Mouse (Mus musculus): Measurements from ENCODE around the gene Casc4. TPM values are rescaled to one million over a fixed set of nuclear protein-coding genes. Genes with fewer than 3 reads are reported as not detected.
"Not testable (repeated sequence)": the region's sequence is repeated elsewhere in the genome, so short reads cannot be mapped to it uniquely, and the experiment has no call there.

Gene Casc4
- total RNA-seq, 2 experiments from 2014 or later = 96.5 to 105 TPM

GRCm38 (mm10) chr2:121916047-121916970 is 49.5 kb downstream of the Casc4 start:
- H3K4me3 ChIP-seq = no peak overlapping the region
- no peak overlapping the region; the same call in 1 of the 2 replicates for H3K27ac ChIP-seq
- TF ChIP-seq CTCF (IDR thresholded peaks at IDR 0.05) = no peak
- intact Hi-C loops (cut with DNase I) = no loop called here
- DNase-seq (ENCODE audit: extremely low spot score in 1 of 2, low spot score in 2 of 2) = no peak

- intact Hi-C loops (cut with DNase I); H3K4me3 ChIP-seq; DNase-seq (ENCODE audit: extremely low spot score in 1 of 2, low spot score in 2 of 2); H3K27ac ChIP-seq: not testable (repeated sequence)
Measured at GRCm38 (mm10) chr2:121937624-121938023, 70.9 kb downstream of the Casc4 start.

GRCm38 (mm10) chr2:121943364-121943763 is 76.6 kb downstream of the Casc4 start:
- Histone ChIP-seq H3K27ac (no peak overlapping the region), H3K4me3 (no peak overlapping the region)
- intact Hi-C loops (cut with DNase I) = no loop called here
- no peak for TF ChIP-seq CTCF (IDR thresholded peaks at IDR 0.05)
- no peak for DNase-seq (ENCODE audit: extremely low spot score in 1 of 2, low spot score in 2 of 2)

GRCm38 (mm10) chr2:121954971-121955656 is 88.3 kb downstream of the Casc4 start:
- TF ChIP-seq CTCF (IDR thresholded peaks at IDR 0.05) = no peak
- peak overlapping the region; percentile 96 for H3K4me3 ChIP-seq
- peak overlapping the region; percentile 95 for H3K27ac ChIP-seq
- intact Hi-C loops (cut with DNase I) = no loop called here
- no peak for DNase-seq (ENCODE audit: extremely low spot score in 1 of 2, low spot score in 2 of 2)

GRCm38 (mm10) chr2:121955765-121956223 is 89.0 kb downstream of the Casc4 start, which contains the start of the genes Ctdspl2 and Mageb3:
Ctdspl2 (plus strand) TSS chr2:121956001.
Mageb3 (minus strand) TSS chr2:121956092.
- DNase-seq (ENCODE audit: extremely low spot score in 1 of 2, low spot score in 2 of 2) = peak; percentile 92 to 94
- TF ChIP-seq CTCF (IDR thresholded peaks at IDR 0.05) = peak; percentile 5; the same call in 1 of the 2 replicates
- H3K27ac ChIP-seq = peak within 1 kb of the TSS; percentile 95
- intact Hi-C loops (cut with DNase I) = loop anchor here (1.0 kb wide), 1 partner anchor 88 kb away; no protein-coding TSS in a partner anchor
- peak within 1 kb of the TSS; percentile 96 for H3K4me3 ChIP-seq

GRCm38 (mm10) chr2:121956224-121957018 is 89.7 kb downstream of the Casc4 start:
- H3K4me3 ChIP-seq = peak overlapping the region; percentile 96
- peak; percentile 95 to 96 for DNase-seq (ENCODE audit: extremely low spot score in 1 of 2, low spot score in 2 of 2)
- TF ChIP-seq CTCF (IDR thresholded peaks at IDR 0.05) = no peak
- peak overlapping the region; percentile 95 for H3K27ac ChIP-seq
- intact Hi-C loops (cut with DNase I) = loop anchor here (1.0 kb wide), 1 partner anchor 89 kb away; no protein-coding TSS in a partner anchor

GRCm38 (mm10) chr2:121957216-121957792 is 90.5 kb downstream of the Casc4 start:
- intact Hi-C loops (cut with DNase I) = no loop called here
- DNase-seq (ENCODE audit: extremely low spot score in 1 of 2, low spot score in 2 of 2) = no peak
- H3K27ac ChIP-seq = no peak overlapping the region; the same call in 1 of the 2 replicates

More at GRCm38 (mm10) chr2:121957216-121957792, 90.5 kb downstream of the Casc4 start:
- TF ChIP-seq CTCF (IDR thresholded peaks at IDR 0.05) = no peak
- peak overlapping the region; percentile 96 for H3K4me3 ChIP-seq

Other genes with a start within 250 kb of the Casc4 start
- 10 to 100 TPM; 53.8 to 56.3 TPM for gene Frmd5, start 59.9 kb upstream of the Casc4 start, total RNA-seq (2021)
- 10 to 100 TPM; 33.2 to 34.2 TPM for gene Ctdspl2, start 89.0 kb downstream of the Casc4 start, total RNA-seq (2021)
- under 1 TPM; 0.29 to 0.33 TPM for gene Mageb3, start 89.1 kb downstream of the Casc4 start, total RNA-seq (2021)
- gene Eif3j1, start 161.6 kb downstream of the Casc4 start, total RNA-seq (2021) = 10 to 100 TPM; 18.3 to 18.5 TPM